Mouse (Mus musculus) liver, embryonic 14.5 days (tissue): ENCODE measurements around the gene Trim69. TPM values are rescaled to one million over a fixed set of nuclear protein-coding genes. Genes with fewer than 3 reads are reported as not detected.

Source experiments
- ATAC-seq: fragments of 200-750 bp; cut with Nextera tagmentation; 2 replicates; pipeline ENCODE4 v1.8.0; 2017; ENCODE audit warnings: moderate number of reproducible peaks, mild to moderate bottlenecking, moderate library complexity; ENCODE audit not compliant: insufficient read depth
- DNase-seq, 3 experiments: peaks; one replicate each; pipeline ENCODE4 v3.0.0-alpha.2; 2012 to 2013; ENCODE audit warnings: low read depth in 3 of 3, low spot score in 3 of 3
- H3K27ac ChIP-seq: fragments of 300-500 bp; sonication (generic); 2 replicates; pipeline ENCODE4 v1.5.1; 2014; ENCODE audit warnings: moderate library complexity, mild to moderate bottlenecking, control low read depth, inconsistent platforms
- H3K27me3 ChIP-seq: fragments of 300-500 bp; sonication (generic); 2 replicates; pipeline ENCODE4 v1.6.1; 2014; ENCODE audit warnings: mild to moderate bottlenecking, low read length, moderate library complexity; ENCODE audit not compliant: control insufficient read depth, insufficient read depth
- H3K36me3 ChIP-seq: fragments of 300-500 bp; sonication (generic); replicated peaks from 2 replicates; pipeline ENCODE4 v1.6.1; 2014; ENCODE audit warnings: low read depth; ENCODE audit not compliant: control insufficient read depth, insufficient read depth
- H3K4me1 ChIP-seq, 2 experiments: fragments of 200-500 bp in 1 of 2; fragments of 300-500 bp in 1 of 2; sonication (generic) in 1 of 2; replicated peaks; 2 replicates each; pipeline ENCODE4 v1.6.1; 2012 to 2014; ENCODE audit warnings: antibody characterized with exemption in 1 of 2, inconsistent platforms in 1 of 2, low read length in 1 of 2; ENCODE audit not compliant: control insufficient read depth in 2 of 2, insufficient read depth in 2 of 2
- H3K4me2 ChIP-seq: fragments of 300-500 bp; sonication (generic); 2 replicates; pipeline ENCODE4 v1.6.1; 2014; ENCODE audit warnings: low read depth, mild to moderate bottlenecking, control low read depth, moderate library complexity
- H3K4me3 ChIP-seq, 2 experiments: fragments of 200-500 bp in 1 of 2; fragments of 300-500 bp in 1 of 2; sonication (generic) in 1 of 2; 2 replicates each; pipeline ENCODE4 v1.5.1; 2012 to 2014; ENCODE audit warnings: low read depth in 2 of 2, low read length in 2 of 2, mild to moderate bottlenecking in 2 of 2, control low read depth in 1 of 2, inconsistent platforms in 1 of 2, moderate library complexity in 1 of 2; ENCODE audit not compliant: insufficient read depth in 1 of 2
- H3K9ac ChIP-seq: fragments of 300-500 bp; sonication (generic); replicated peaks from 2 replicates; pipeline ENCODE4 v1.6.1; 2014; ENCODE audit warnings: mild to moderate bottlenecking, control low read depth, moderate library complexity
- H3K9me3 ChIP-seq: fragments of 300-500 bp; sonication (generic); 2 replicates; pipeline ENCODE4 v1.6.1; 2016; ENCODE audit warnings: low read length, mixed read lengths; ENCODE audit not compliant: control insufficient read depth
- CTCF ChIP-seq: IDR thresholded peaks from 2 replicates; pipeline ENCODE4 v1.5.1; 2016; ENCODE audit warnings: antibody characterized with exemption, low read depth, control low read depth
- EP300 ChIP-seq: IDR thresholded peaks from 2 replicates; pipeline ENCODE4 v1.6.1; 2016; ENCODE audit warnings: antibody characterized with exemption, low read depth
- WGBS: fragments of 180-500 bp; shearing (Covaris S2); extraction: QIAGEN DNeasy Blood & Tissue Kit; methylation state at CpG from one replicate; pipeline ENCODE4 v1.1.7; 2014; ENCODE audit not compliant: insufficient replicate concordance; 5-methylcytosine and 5-hydroxymethylcytosine counted together
- polyA plus RNA-seq, 2 experiments: library from polyadenylated mRNA; depleted of rRNA in 1 of 2; stranded (reverse) in 1 of 2; unstranded in 1 of 2; fragments of >200 nt; fragmentation: Nextera tagmentation in 1 of 2; extraction: Ambion mirVana in 1 of 2; gene quantifications; 2 replicates each; pipeline versions ENCODE4 v1.2.1 to v1.2.3; 2012 to 2014

Trim69 gene
- polyA plus RNA-seq, 2 experiments = 0.08 TPM; not detected in 1

DNA sequence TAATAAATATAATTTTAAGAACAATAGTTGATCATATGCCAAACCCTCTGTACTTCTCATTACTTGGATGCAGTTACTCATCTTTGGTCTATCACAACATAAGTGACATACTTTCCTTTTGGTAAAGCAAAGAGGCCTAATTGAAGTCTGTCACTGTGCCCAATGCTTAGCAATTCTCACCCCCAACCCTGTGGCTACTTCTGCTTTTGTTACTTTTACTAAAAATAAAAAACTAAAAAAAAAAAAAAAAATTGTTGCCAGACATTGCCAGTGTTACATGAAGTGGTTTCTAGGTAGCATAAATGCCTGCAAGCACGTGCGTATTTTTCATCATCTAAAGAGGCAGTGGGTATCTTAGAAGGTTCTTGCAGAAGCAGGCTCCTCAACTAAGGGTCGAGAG lies 7.7 kb upstream of the Trim69 start:
- H3K4me1 ChIP-seq = peaks cover 3 to 29% of the 10 kb centered on the region in 2 experiments

GRCm38 (mm10) chr2:122153681-122154365 lies 6.7 kb upstream of the Trim69 start:
- WGBS = 33% methylated on average over 7 of the region's 7 CpGs
- no peak for ATAC-seq

More for the DNA sequence above, 7.7 kb upstream of the Trim69 start:
- no peak for ATAC-seq
- no peak for TF ChIP-seq CTCF
- 64% methylated on average over 3 of the region's 3 CpGs for WGBS
- no peak overlapping the region for H3K9ac ChIP-seq
- no peak overlapping the region for H3K4me3 ChIP-seq
- H3K36me3 ChIP-seq = peaks cover 6% of the 10 kb centered on the region
- no peaks in the 10 kb centered on the region for H3K9me3 ChIP-seq
- no peak overlapping the region for H3K27ac ChIP-seq
- H3K4me2 ChIP-seq = no peak overlapping the region
- no peaks in the 10 kb centered on the region for H3K27me3 ChIP-seq
- DNase-seq = no peak

GRCm38 (mm10) chr2:122154479-122154878 lies 6.0 kb upstream of the Trim69 start:
- H3K36me3 ChIP-seq = peaks cover 6% of the 10 kb centered on the region
- H3K9me3 ChIP-seq = no peaks in the 10 kb centered on the region
- TF ChIP-seq EP300 (no peak), CTCF (no peak)
- WGBS = 75% methylated on average over 2 of the region's 2 CpGs
- ATAC-seq (no peak), DNase-seq (no peak)
- H3K4me1 ChIP-seq = peaks cover 0 to 26% of the 10 kb centered on the region in 2 experiments; a peak in 2 of 4 replicates
- no peak overlapping the region for H3K9ac ChIP-seq
- no peak overlapping the region for H3K4me2 ChIP-seq
- H3K27me3 ChIP-seq = no peaks in the 10 kb centered on the region
- no peak overlapping the region for H3K4me3 ChIP-seq
- no peak overlapping the region for H3K27ac ChIP-seq

More at GRCm38 (mm10) chr2:122153681-122154365, 6.7 kb upstream of the Trim69 start:
- H3K4me1 ChIP-seq = peaks cover 3 to 31% of the 10 kb centered on the region in 2 experiments; a peak in 3 of 4 replicates
- H3K27ac ChIP-seq = no peak overlapping the region
- no peak for DNase-seq
- no peaks in the 10 kb centered on the region for H3K9me3 ChIP-seq
- no peak overlapping the region for H3K4me3 ChIP-seq
- no peak for TF ChIP-seq CTCF
- no peak for TF ChIP-seq EP300
- no peak overlapping the region for H3K9ac ChIP-seq
- H3K4me2 ChIP-seq = no peak overlapping the region
- H3K27me3 ChIP-seq = no peaks in the 10 kb centered on the region
- H3K36me3 ChIP-seq = peaks cover 6% of the 10 kb centered on the region

GRCm38 (mm10) chr2:122155292-122155691 lies 5.2 kb upstream of the Trim69 start:
- Histone ChIP-seq H3K27ac (no peak overlapping the region), H3K4me3 (no peak overlapping the region), H3K27me3 (no peaks in the 10 kb centered on the region), H3K9ac (no peak overlapping the region), H3K4me2 (no peak overlapping the region), H3K9me3 (no peaks in the 10 kb centered on the region), H3K36me3 (peaks cover 6% of the 10 kb centered on the region), H3K4me1 (peaks cover 0 to 23% of the 10 kb centered on the region in 2 experiments; a peak in 2 of 4 replicates)
- TF ChIP-seq CTCF (no peak), EP300 (no peak)
- ATAC-seq (no peak), DNase-seq (no peak)
- 51% methylated on average over 2 of the region's 2 CpGs for WGBS

DNA sequence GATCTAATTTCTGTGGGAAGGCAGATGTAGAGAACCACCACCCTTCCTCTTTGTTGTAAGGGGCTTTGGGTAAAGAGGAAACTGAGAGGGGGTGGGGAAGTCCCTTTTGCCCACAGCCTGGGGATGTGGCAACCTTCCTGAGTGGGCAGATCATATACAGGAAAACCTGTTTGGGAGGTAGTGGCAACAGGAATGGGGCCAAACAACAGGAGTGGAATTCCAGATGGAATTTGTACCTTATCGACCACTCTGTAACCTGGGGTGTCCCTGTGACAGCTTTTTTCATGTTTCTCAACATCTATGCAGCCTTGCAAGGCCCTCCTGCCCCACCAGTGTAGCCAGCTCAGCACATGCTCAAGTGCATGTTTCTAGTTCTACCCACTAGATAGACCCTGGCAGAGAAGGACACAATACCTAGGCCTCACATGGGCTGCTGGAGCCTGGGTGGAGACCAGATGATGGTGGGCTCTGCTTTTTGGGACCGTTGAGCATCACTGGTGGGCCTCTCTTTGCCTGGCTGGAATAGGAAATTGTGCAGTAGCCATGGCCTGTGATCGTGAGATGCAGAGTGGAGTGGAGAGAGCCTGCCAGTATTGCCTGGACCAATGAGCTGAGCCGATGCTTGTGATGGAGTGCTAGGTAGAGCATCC lies 4.3 kb upstream of the Trim69 start:
- WGBS = 58% methylated on average over 4 of the region's 4 CpGs
- no peak overlapping the region for H3K4me3 ChIP-seq
- no peak overlapping the region for H3K4me2 ChIP-seq
- peaks cover 6% of the 10 kb centered on the region for H3K36me3 ChIP-seq
- H3K9me3 ChIP-seq = no peaks in the 10 kb centered on the region
- H3K27me3 ChIP-seq = no peaks in the 10 kb centered on the region
- H3K4me1 ChIP-seq = peaks cover 0 to 23% of the 10 kb centered on the region in 2 experiments; a peak in 2 of 4 replicates
- ATAC-seq = peak; percentile 53
- no peak for DNase-seq
- H3K27ac ChIP-seq = no peak overlapping the region
- H3K9ac ChIP-seq = no peak overlapping the region
- no peak for TF ChIP-seq CTCF
- TF ChIP-seq EP300 = no peak
